Mouse (Mus musculus): ENCODE data around the gene Kcnk2.

Kcnk2 gene

GRCm38 (mm10) chr1:189402223-189402943 is at the start of gene Kcnk2:
Gene Kcnk2 (minus strand): TSS chr1:189402273.
- in situ Hi-C loops (cut with MboI, MseI), result no loop called here

GRCm38 (mm10) chr1:189440741-189441140 is 38.7 kb upstream of the Kcnk2 start:
- in situ Hi-C loops (cut with MboI, MseI), result no loop called here

- in situ Hi-C loops (cut with MboI, MseI), result no loop called here
Observed at GRCm38 (mm10) chr1:189437126-189437525, 35.1 kb upstream of the Kcnk2 start.

- in situ Hi-C loops (cut with MboI, MseI), result no loop called here
Observed at GRCm38 (mm10) chr1:189435452-189435851, 33.4 kb upstream of the Kcnk2 start.

GRCm38 (mm10) chr1:189431479-189431878 is 29.4 kb upstream of the Kcnk2 start:
- in situ Hi-C loops (cut with MboI, MseI), result no loop called here

GRCm38 (mm10) chr1:189430534-189430933 is 28.5 kb upstream of the Kcnk2 start:
- in situ Hi-C loops (cut with MboI, MseI), result no loop called here

- in situ Hi-C loops (cut with MboI, MseI), result no loop called here
Observed at GRCm38 (mm10) chr1:189429566-189429965, 27.5 kb upstream of the Kcnk2 start.

GRCm38 (mm10) chr1:189426252-189426651 is 24.2 kb upstream of the Kcnk2 start:
- in situ Hi-C loops (cut with MboI, MseI), result no loop called here

GRCm38 (mm10) chr1:189419914-189420313 is 17.8 kb upstream of the Kcnk2 start:
- in situ Hi-C loops (cut with MboI, MseI), result no loop called here

- in situ Hi-C loops (cut with MboI, MseI), result no loop called here
Observed at GRCm38 (mm10) chr1:189409906-189410305, 7.8 kb upstream of the Kcnk2 start.

GRCm38 (mm10) chr1:189405221-189405620 is 3.1 kb upstream of the Kcnk2 start:
- in situ Hi-C loops (cut with MboI, MseI), result no loop called here

GRCm38 (mm10) chr1:189403546-189403945 is 1.5 kb upstream of the Kcnk2 start:
- in situ Hi-C loops (cut with MboI, MseI), result no loop called here

- in situ Hi-C loops (cut with MboI, MseI), result no loop called here
Observed at GRCm38 (mm10) chr1:189403139-189403538, 1.1 kb upstream of the Kcnk2 start.

- in situ Hi-C loops (cut with MboI, MseI), result no loop called here
Observed at GRCm38 (mm10) chr1:189386848-189387247, 15.2 kb downstream of the Kcnk2 start.

- in situ Hi-C loops (cut with MboI, MseI), result no loop called here
Observed at GRCm38 (mm10) chr1:189386141-189386540, 15.9 kb downstream of the Kcnk2 start.

GRCm38 (mm10) chr1:189367722-189368121 is 34.4 kb downstream of the Kcnk2 start:
- in situ Hi-C loops (cut with MboI, MseI), result no loop called here

- in situ Hi-C loops (cut with MboI, MseI), result no loop called here
Observed at GRCm38 (mm10) chr1:189364188-189364587, 37.9 kb downstream of the Kcnk2 start.

- in situ Hi-C loops (cut with MboI, MseI), result no loop called here
Observed at GRCm38 (mm10) chr1:189362579-189362978, 39.5 kb downstream of the Kcnk2 start.

- in situ Hi-C loops (cut with MboI, MseI), result no loop called here
Observed at GRCm38 (mm10) chr1:189359699-189360098, 42.4 kb downstream of the Kcnk2 start.

- in situ Hi-C loops (cut with MboI, MseI), result no loop called here
Observed at GRCm38 (mm10) chr1:189353887-189354286, 48.2 kb downstream of the Kcnk2 start.

- in situ Hi-C loops (cut with MboI, MseI), result no loop called here
Observed at GRCm38 (mm10) chr1:189351804-189352203, 50.3 kb downstream of the Kcnk2 start.

GRCm38 (mm10) chr1:189349205-189349604 is 52.9 kb downstream of the Kcnk2 start:
- in situ Hi-C loops (cut with MboI, MseI), result no loop called here

- in situ Hi-C loops (cut with MboI, MseI), result no loop called here
Observed at GRCm38 (mm10) chr1:189345166-189345565, 56.9 kb downstream of the Kcnk2 start.
